Mouse (Mus musculus) ES-E14 (cell line): ENCODE results near the gene Cep72.

Source experiments
- HCFC1 ChIP-seq: IDR thresholded peaks from 2 replicates; pipeline ENCODE4 v1.6.1; 2012; ENCODE audit warnings: low read length, inconsistent platforms, borderline replicate concordance; ENCODE audit not compliant: insufficient read depth
- MAFK ChIP-seq: IDR thresholded peaks from 2 replicates; pipeline ENCODE4 v1.6.1; 2014; ENCODE audit warnings: mild to moderate bottlenecking, low read depth, low read length, inconsistent platforms; ENCODE audit not compliant: insufficient read depth
- ZC3H11A ChIP-seq: IDR thresholded peaks from 2 replicates; pipeline ENCODE4 v1.6.1; 2012; ENCODE audit warnings: low read depth, mild to moderate bottlenecking, inconsistent platforms, low read length, borderline replicate concordance
- ZNF384 ChIP-seq: IDR thresholded peaks from 2 replicates; pipeline ENCODE4 v1.6.1; 2012; ENCODE audit warnings: low read depth, low read length, inconsistent platforms

DNA sequence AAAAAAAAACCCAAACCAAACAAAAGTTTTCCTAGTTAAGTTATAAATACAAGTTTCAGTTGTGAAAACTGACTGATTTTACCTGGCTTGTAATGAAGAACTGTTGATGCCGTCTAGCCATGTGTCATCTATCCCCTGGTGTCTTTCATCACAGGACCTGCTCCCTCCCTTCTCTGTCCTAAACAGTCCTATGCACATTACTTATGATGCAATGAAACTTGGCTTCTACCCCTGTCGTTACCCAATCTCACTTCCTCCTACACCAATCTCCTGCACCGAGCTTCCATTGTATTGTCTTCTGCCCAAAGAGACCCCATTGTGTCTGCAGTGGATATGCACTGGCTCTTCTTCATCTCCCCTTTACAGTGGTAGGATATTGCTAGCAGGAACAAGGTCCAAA, 28.2 kb upstream of the Cep72 start:
- TF ChIP-seq ZC3H11A (no peak), ZNF384 (no peak), MAFK (no peak), HCFC1 (no peak)
